Mouse (Mus musculus): Measurements from ENCODE around the gene Slc25a21. TPM values are rescaled to one million over a fixed set of nuclear protein-coding genes. Genes with fewer than 3 reads are reported as not detected.
"Not testable (repeated sequence)": the region's sequence is repeated elsewhere in the genome, so short reads cannot be mapped to it uniquely, and the experiment has no call there.

Slc25a21 gene
- total RNA-seq (2021): 1 to 10 TPM in 1 of 2 experiments, under 1 TPM in 1; 0.65 to 1.0 TPM
- long read RNA-seq, experiment 1: 0 reads
- long read RNA-seq, experiment 2: 0 reads

DNA sequence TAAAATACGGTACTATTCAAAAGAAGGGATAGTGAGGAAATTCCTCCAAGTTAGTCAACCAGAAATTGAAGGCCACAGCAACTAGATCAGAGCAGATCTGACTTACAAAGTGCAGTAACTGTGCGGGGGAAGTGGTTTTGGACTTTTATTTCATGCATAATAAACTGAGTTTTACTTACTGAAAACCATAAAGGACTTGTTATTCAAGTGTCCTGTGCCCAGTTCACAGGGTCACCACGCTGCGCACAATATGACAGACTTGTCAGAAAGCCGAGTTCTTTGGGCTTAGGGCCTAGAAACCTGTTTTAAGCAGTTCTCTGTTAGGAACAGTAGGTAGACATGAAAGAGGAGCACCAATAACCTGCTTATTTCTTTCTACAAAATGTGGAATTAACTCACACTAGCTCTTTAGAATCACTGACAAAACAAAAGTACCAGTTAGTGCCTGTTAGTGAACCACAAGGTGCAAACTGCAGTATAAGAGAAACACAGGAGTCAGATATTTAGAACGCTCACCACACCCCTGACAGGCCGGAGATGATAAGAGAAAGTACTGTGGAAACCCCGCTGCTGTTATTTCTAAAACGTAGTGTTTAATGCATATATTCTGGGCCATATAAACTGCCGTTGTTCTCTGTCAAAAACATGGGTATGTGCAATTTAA lies at the start of gene Slc25a21:
TSS of gene Slc25a21 (minus strand) at position 110 of the 664 bp plus-strand sequence.
- no peak for DNase-seq (ENCODE audit: low spot score in 2 of 2)

DNA sequence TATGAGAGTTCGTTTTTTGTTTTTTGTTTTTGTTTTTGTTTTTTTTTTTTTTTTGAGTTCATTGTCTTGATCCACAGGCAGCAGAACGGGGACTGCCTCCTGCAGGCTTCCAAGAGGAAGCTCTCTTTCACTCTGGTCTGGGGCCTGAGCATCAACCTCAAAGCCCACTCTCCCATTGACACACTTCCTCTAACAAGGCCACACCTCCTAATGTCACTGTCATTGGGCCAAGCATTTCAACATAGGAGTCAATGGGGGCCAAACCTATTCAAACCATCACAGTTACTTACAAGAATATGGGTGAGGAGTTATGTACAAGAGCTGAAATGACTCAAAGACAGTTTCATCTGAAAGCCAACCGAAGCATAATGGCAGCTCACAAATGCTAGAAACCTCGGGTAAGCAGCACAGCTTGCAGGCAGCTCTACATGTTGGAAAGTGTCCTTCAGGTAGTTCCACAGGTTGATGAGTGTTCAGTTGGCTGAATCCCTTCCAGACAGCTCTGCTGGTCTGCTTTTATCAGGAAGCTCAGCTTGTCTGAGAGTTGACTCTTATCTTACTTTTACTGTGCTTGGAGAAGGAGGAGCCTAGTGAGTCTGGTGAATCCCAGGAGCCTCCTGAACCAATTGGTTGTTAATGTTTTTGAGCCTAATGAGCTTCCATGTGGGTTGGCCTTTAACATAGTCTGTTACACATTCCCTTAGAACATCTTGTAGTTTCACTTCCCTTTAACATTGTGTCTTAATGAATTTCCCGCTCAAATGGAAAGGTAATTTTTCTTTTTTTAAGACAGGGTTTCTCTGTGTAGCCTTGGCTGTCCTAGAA lies 46.6 kb upstream of the Slc25a21 start:
- no peak for DNase-seq (ENCODE audit: low spot score in 2 of 2)

DNA sequence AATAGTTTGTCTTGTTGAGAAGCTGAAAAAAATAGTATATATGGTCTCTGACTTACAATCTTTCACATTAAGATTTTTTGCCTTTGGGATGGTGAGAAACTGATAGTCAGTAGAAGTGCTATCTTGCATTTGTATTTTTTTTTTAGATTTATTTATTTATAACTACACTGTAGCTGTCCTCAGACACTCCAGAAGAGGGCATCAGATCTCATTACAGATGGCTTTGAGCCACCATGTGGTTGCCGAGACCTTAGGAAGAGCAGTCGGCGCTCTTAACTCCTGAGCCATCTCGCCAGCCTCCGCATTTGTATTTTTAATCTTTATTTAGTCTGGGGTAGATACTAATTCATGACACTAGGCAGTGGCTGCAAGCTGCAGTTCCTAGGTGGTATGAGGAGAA lies 36.1 kb upstream of the Slc25a21 start:
- DNase-seq (ENCODE audit: low spot score in 2 of 2): no peak

DNA sequence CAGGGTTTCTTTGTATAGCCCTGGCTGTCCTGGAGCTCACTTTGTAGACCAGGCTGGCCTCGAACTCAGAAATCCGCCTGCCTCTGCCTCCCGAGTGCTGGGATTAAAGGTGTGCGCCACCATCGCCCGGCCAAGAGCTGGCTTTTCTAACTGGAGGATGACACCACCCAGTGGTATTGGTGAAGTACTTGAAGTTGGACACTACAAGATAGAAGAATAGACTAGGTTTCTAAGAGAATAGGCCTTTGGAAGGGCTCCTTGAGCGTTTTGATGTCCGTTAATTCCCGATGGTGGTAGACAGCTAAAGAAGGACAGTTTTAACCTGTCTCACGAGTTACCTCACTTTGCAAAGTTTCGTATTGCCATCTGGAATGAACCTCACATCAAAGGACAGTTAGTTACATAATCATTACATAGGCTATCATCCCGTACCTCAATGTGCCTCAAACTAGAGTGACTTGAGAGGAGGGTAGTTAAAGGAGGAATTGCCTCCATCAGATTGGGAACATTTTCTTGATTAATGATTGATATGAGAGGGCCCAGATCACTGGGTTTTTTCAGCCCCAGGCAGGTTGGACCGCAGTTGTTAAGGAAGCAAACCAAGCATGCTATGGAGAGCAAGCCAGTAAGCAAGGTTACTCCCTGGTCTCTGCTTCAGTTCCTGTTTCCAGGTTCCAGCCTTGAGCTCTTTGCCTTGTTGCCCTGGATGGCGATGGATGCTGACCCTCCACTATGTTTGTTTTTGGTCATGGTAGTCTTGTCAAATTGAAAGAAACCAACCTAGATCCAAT lies 34.0 kb upstream of the Slc25a21 start:
- DNase-seq (ENCODE audit: low spot score in 2 of 2): no peak

DNA sequence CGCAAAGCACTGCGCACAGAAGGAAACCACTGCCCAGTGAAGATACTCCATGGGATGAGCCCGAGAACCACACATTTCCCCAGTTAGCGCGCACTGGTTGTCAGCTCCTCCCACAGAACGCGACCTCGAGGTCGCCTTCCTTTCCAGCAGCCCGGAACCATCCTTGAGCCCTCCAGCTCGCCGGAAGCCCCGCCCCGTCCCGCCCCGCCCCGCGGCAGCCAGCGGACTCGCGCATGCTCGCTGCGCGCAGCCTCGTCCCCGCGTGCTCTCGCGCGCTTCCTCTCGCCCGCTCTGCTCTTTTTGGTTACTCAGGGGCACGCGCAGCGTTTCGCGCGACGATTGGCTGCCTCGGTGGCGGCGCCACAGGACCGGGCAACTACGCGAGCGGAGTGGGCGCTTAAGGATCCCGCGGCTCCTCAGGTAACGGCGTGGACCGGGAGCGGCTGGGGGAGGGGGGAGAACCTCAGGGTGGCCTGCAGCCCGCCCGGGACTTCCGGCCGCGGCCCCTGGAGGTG lies 33.0 kb upstream of the Slc25a21 start, which contains the start of the genes Prps1l3 and Mipol1:
TSS of gene Prps1l3 (plus strand) at position 221 of the 515 bp plus-strand sequence.
TSS of gene Mipol1 (plus strand) at position 236 of the 515 bp plus-strand sequence.
- DNase-seq (ENCODE audit: low spot score in 2 of 2): peak; percentile 80 to 90

DNA sequence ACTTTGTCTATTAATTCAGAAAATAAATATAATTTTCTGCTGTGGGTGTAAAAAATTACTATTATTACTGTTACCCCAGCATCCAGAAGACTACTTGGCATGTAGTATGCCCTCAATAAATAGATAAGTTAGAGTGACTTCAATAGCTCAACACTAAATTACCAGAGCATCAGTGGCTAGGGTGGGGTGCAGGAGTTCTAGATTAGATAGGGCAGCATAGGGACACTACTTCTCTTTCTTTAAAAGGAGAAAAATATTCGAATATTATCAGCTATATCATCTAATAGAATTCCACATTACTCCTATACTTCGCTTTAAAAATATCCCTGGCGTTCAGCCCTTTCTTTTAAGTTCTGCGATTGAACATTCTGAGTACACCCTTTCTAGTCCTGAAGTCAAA lies 32.4 kb upstream of the Slc25a21 start:
- no peak for DNase-seq (ENCODE audit: low spot score in 2 of 2)

DNA sequence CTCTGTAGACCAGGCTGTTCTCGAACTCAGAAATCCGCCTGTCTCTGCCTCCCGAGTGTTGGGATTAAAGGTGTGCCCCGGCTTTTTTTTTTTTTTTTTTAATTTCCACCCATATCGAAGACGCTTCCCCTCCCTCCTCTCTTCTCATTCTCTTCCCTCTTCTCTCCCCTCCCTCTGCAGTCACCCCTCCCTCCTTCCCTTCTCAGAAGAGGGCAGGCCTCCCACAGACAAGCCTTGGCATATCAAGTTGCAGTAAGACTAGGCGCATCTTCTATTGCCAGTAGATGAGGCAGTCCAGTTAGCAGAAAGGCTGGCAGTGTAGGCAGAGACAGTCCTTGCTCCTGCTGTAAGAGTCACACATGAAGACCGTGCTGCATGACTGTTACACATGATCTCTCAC lies 30.5 kb upstream of the Slc25a21 start:
- DNase-seq (ENCODE audit: low spot score in 2 of 2): no peak

DNA sequence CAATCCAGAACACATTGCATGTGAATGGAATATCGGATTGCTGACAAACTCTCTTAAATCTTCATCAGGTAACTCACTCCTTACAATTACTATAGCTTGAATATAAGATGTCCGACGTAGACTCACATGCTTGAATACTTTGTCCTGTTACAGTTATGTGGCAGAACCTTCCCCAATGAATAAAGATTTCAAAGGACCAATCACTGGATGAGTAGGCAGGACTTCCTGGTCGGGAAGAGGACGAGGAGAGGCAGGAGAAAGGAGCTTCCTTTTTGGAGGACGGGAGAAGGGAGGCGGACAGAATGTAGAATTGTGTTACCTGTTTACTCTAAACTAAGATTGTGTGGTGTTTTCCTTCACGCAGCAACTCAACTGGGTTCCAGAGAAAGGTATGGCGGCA lies 29.1 kb upstream of the Slc25a21 start:
- DNase-seq (ENCODE audit: low spot score in 2 of 2): no peak

DNA sequence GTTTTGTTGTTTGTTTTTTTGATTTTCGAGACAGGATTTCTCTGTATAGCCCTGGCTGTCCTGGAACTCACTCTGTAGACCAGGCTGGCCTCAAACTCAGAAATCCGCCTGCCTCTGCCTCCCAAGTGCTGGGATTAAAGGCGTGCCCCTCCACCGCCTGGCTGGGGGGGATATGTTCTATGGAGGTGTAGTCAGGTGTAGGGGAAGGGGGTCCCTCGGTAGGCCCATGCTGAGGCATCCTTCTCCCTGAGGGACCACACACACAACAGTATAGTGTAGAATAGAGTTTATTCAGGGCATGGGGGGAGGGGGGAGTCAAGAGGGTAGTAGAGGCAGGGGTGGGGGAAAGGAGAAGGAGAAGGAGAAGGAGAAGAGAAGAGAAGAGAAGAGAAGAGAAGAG lies 15.2 kb upstream of the Slc25a21 start:
- not testable (repeated sequence) for DNase-seq (ENCODE audit: low spot score in 2 of 2)

DNA sequence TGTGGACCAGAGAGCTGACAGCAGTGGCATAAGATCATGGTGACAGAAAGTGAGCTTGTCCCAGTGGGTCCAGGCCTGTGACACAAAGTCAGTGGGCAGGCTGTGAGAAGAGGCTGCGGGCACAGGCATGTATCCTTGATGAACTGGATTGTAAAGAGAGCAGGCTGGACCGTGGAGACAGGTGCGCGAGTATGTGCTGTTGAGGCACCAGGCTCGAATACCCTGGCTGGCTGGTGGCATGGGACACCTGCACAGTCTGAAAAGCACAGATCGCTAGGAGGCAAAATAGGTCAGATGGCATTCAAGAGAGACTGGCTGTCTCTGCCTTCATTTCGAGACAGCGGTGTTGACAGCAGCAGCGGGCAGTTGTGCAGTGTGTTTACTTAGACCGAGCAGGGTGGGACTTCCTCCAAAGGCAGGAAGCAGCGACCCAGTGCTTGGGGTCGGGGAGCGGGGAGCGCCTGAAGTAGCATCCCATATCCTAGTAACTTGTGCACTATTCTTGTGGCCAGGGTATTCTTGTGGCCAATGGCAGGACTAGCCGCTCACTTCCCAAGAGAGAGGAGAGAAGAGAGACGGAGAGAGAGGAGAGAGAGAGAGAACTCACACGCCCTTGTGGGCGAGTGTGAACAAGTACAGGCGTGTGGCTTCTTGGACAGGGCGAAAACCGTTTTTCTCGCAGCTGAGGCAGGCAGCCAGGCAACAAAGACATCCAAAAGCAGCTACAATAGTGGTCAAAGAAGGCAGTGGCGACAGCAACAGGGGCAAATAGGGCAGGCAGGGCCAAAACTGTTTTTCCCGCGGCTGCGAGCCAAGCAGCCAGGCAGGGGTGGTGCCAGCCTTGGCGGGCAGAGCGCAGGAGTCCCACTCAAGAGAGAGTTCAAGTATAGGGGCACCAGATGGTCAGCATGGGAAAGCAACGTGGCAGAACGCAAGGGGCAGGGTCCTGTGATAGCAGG lies 14.4 kb upstream of the Slc25a21 start:
- peak; percentile 26 to 62 for DNase-seq (ENCODE audit: low spot score in 2 of 2)

DNA sequence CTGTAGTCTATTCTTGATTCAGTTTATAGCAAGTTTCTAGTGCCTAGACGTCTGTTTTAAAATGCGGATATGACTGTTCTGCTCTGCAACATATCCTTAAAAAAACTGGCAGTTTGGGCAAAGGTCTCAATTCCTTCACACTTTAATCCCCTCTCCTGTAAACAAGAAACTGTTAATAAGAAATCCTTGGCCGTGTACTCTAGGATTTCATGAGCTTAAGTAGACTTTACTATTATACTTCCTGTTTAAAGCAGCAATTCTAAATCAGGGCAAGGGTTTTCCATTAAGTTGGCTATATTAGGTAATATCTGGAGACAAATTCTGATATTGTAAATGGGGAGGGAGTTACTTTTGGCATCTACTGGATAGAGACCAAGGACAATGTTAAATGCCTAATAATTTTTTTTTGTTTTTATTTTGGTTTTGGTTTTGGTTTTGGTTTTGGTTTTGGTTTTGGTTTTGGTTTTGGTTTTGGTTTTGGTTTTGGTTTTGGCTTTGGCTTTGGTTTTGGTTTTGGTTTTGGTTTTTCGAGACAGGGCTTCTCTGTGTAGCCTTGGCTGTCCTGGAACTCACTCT lies 7.1 kb upstream of the Slc25a21 start:
- DNase-seq (ENCODE audit: low spot score in 2 of 2): no peak

DNA sequence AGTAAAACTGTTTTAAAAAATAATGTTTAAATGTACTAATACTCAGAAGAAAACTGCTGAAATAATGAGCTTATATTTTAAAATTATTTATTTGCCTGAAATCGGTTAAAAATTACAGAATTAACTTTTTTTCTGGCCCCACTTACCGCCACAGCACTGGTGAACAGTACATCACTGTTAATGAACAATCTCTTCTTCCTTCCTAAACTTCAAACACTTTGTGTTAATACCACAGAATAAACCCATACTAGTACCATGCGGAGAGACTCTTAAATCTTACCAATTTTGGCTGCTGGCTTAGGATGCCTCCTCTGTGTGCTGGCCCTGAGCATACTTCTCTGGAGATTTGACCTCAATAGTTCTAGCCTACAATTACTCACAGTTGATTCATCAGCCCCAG lies 4.6 kb upstream of the Slc25a21 start:
- DNase-seq (ENCODE audit: low spot score in 2 of 2): no peak

DNA sequence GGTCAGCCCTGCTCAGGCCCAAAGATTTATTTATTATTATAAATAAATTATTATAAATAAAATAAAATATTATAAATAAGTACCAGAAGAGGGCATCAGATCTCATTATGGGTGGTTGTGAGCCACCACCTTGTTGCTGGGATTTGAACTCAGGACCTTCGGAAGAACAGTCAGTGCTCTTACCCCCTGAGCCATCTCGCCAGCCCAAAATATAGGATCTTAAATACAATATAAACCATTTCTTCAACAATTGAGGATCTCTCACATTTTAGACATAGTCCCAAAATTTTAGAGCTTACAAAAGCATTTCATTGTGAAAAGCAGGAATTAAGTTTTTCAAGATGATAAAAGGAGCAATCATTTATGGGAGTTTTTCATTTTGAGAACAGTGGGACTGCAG lies 2.2 kb upstream of the Slc25a21 start:
- no peak for DNase-seq (ENCODE audit: low spot score in 2 of 2)

DNA sequence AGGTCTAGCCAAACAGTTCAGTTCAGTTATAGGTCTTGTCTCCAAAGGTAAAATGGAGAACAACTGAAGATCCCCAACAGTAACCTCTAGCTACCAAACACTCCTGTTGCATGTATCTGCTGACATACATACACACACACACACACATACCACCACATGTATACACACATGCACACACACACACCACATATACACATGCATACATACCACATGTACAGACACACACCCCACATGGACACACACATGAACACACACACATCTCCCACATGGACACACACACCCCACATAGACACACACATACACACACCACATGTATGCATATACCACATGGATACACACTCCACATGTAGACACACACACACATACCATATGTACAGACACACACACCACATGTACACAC lies 997 bp upstream of the Slc25a21 start:
- DNase-seq (ENCODE audit: low spot score in 2 of 2): no peak

DNA sequence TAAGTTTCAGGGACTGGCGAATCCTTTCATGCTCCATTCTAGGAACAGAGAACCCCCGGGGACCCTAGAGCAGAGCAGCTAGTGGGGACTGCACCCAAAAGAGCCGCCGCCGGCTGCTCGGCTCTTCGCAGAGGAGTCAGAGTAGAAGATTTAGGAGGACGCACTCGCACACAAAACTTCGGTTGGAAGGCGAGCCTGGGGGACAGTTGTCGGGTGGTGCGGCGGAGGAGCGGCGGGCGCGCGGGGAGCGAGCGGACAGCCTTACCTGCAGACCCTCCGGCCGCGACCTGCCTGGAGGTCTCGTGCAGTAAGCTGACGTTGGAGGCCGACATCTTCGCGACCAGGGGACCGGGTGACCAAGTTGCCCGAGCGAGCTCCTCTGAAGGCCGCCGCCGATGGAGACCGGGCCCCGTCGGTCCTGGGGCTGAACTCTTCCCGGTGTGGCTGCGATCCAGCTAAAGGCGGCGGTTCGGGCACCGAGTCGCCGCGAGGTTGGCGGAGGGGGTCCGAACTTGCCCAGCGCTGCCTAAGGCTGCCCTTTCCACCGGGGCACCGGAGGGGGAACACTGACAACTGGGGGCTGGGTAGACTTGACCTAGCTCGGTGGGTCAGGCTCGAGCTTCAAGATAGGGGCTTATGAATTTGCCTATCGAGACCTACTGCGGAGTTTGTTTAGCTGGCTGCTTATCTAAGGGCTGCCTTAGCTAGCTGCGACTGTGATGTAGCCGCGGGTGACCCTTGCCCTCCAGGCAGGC lies 487 bp downstream of the Slc25a21 start:
- peak in 1 of 2 experiments; percentile 6 for DNase-seq (ENCODE audit: low spot score in 2 of 2)

DNA sequence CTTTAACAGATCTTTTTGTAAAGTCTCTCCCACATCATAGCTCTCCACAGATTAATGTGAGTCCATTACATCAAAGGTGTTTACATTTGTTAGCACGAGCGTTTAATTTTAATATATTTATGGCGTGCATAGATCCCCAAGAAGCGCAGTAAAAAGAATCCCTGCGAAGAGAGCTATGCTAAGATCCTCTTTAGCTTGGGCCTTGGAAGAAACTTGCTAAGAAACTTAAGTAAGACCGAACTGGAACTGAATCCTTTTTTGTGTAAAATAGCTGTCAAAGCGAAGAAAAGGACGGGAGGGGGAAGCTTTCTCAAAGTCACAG lies 1.0 kb downstream of the Slc25a21 start:
- DNase-seq (ENCODE audit: low spot score in 2 of 2): no peak

DNA sequence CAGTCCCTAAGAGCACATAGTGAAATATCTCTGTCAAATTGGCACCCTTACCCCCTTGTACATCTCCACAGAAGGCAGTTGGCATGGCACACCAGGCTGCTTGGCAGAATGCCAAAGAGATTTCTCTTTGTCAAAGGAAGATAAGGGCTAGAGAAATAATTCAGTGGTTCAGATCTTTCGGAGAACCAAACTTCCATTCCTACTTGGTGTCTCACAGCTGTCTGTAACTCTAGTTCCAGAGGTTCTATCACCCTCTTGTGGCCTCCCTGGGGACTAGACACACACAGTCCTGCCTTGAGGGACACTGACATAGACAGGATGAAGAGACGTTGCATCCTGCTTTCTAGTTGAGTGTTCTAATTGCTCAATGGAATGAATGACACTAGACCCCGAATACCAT lies 2.7 kb downstream of the Slc25a21 start:
- no peak for DNase-seq (ENCODE audit: low spot score in 2 of 2)

DNA sequence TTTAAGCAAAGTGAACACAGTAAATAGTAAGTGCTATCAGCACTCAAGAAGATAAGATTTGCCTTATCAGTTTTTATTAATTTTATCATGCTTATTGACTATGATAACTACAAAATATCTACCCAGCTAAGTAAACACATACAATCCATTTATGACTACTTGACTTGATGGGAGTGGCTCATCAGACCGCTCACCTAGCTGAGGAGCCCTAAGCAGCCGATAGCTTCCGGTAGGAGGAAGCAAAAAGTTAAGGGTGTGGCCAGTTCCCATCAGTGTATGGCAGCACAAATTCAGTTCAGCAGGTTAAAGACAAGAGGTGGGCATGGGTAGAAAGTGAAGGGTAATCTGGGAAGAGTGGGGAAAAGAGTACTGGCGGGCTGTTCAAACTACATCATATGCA lies 10.2 kb downstream of the Slc25a21 start:
- no peak for DNase-seq (ENCODE audit: low spot score in 2 of 2)

DNA sequence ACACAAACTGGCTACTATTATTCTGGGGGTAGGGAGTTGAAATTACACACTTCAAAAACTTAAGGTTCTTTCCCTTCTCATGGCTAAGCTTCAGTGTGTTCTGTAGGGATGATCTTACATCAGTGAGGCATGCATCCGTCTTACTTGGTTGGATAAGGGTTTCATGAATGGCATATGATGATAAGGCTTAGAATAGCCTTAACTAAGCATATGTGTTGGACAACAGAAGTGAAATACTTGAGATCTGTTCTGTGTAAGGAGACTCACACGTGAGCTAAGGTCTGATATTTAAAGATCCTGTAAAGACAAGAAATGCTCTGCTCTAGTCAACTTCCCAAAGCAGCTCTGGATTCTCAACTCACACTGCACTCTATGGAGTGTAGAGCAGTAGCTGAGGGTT lies 11.1 kb downstream of the Slc25a21 start:
- no peak for DNase-seq (ENCODE audit: low spot score in 2 of 2)
